Mouse (Mus musculus) yolk sac, embryonic 10.5 days (tissue): ENCODE measurements around the gene Ddx27.

Source experiments
- DNase-seq: peaks from one replicate; pipeline ENCODE4 v3.0.0-alpha.2; 2017; ENCODE audit warnings: low spot score

Ddx27 gene

DNA sequence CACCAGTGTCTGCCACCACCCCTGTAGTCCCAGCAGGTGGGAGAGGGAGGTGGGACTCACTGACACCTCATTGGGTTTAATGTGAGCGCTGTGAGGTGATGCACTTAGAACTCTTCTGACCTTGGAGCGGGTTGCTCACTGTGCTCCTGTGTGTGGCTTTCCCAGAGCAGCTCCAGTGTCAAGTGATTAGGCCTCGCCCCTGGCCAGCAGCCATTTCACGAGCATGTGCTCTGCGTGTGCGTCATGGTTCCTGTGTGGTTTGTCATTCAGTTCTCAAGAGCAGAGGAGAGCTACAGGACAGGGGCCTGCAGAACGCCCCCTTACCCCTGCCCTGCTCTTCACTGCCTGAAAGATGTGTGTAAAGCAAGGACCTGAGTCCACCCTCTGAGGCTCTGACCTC, 13.6 kb downstream of the Ddx27 start:
- no peak for DNase-seq

GRCm38 (mm10) chr2:167030507-167030906, 15.5 kb downstream of the Ddx27 start:
- DNase-seq, result no peak

GRCm38 (mm10) chr2:167037710-167038109, 22.7 kb downstream of the Ddx27 start:
- no peak for DNase-seq

- no peak for DNase-seq
Observed at GRCm38 (mm10) chr2:167038297-167038696, 23.3 kb downstream of the Ddx27 start.

GRCm38 (mm10) chr2:167038716-167039115, 23.7 kb downstream of the Ddx27 start:
- DNase-seq, result no peak

GRCm38 (mm10) chr2:167039386-167039785, 24.4 kb downstream of the Ddx27 start:
- DNase-seq, result no peak

DNA sequence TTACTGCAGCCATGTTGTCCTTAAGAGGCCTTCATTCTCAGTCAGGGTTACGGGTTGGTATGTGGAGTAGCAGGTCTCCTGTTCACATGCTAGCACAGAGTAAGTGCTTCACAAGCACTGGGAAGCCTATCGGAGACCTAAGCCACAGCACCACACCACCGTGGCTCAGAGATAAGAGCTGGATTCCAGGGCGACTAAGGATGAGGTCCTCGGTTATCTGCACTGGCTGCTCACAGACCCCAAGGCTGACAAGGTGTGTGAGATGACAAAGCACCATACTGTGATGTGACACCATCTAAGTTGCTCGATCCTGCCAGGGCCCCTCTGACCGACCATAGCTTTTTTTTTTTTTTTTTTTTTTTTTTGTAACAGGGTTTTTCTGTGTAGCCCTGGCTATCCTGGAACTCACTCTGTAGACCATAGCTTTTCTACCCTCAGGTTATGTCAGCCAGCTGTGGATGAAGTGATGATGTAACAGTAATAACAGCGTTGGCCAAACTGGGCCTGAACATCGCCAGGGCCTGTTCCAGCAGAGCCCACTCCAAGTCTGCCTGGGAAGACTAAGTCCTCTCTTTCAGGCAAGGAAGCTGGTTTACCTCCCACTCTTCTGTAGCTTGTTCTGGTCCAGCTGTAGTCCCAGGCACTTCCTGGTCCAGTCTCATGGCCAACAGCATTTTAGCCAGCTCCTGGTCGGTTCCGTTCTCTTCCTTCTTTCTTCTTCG, 28.6 kb downstream of the Ddx27 start:
- DNase-seq, result peak; percentile 54

DNA sequence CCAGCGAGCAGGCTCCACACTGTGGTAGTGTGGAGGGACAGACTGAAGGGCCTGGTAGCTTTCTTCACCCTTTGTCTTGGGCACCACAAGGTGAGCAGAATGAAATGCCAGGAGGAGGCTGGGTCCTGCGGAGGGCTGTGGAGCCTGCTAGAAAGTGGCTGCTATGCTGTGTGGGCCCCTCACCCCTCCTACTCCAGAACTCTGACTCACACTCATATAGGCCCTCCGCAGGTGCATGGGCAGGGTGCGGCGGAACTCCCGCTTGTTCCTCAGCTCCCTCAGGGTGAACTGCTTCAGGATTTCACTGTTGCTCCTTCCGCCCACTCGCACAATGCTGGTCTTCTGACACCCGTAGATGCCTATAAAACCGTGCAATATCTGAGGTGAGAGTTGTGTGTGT, 33.2 kb downstream of the Ddx27 start:
- no peak for DNase-seq

DNA sequence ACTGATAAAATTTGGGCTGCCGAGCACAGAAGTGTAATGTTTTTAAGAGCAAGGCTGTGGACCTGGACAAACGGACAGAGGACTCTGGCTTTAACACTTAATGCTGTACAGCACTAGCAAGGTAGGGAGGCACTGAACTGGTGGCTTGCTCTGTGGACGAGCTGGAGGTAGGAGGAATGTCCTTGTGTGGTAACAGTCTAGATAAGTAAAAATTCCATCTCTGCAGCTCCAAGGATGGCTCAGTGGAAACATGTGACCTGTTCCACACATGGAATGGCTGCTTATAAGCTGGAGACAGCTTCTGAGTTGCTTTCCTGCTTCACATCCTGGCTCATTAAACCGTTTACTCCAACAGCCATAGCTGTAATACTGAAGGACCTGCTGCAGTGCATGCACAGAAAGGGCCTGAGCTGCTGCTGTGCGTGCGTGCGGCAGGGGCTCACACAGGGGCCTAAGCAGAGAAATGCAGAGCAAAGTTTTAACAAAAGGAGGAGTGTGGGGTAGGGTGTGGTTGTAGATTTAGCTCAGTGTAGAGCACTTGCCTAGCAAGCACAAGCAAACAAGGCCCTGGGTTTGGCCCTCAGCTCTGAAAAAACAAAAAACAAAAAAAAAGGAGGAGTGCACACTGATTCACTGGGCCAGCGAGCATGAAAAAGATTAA, 33.8 kb downstream of the Ddx27 start:
- DNase-seq, result no peak

DNA sequence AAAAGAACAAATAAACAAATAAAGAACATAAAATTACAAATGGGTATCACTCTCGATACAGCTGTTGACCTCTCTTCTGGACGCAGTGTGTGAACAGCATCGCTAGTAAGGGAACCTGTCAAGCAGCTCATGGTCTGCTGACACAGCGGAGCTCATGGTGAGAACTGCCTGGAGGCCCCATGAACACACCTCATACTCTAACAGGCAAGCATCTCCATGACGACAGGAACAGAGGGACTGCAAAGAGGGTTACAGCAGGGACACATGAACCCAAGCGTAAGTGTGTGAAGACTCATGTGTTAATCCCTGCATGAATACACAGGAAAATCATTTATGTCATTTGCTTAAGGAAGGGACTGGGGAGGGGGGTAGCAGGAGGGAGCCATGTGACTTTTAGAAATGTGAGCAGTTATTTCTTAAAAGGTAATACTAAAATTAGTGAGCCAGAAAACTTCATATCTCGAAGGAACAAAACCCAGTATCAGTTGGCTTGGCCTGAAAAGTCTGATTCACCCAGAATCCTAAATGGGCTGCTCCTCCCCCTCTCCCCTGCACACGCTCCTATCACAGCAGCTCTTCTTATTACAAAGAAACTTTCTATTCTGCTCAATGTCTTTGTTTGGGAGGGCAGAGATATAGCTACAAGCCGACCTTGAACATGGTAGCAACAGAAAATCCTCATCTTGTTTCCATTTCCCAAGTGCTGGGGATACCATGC, 38.3 kb downstream of the Ddx27 start:
- DNase-seq, result no peak

- no peak for DNase-seq
Observed at GRCm38 (mm10) chr2:167055386-167055785, 40.4 kb downstream of the Ddx27 start.

- no peak for DNase-seq
Observed at GRCm38 (mm10) chr2:167056210-167056941, 41.4 kb downstream of the Ddx27 start.

GRCm38 (mm10) chr2:167056942-167057323, 41.9 kb downstream of the Ddx27 start:
- DNase-seq, result no peak

DNA sequence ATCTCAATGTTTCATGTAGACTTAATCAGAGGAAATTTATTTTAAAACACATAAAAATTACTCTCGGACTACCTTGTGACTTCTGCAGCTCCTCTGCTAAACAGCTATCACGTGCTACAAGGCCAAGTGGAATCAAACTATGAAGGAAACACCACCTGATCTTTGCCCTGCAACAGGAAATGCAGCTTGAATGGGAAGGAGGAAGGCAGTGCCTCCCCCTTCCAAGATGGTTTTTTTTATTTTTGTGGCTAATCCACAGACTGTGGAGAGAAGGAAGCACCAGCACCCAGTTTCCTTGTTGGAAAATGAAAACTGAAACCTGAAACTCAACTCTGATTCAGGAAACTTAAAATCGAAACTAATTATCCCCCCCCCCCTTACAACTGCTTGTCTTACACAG, 43.2 kb downstream of the Ddx27 start:
- peak; percentile 52 for DNase-seq

DNA sequence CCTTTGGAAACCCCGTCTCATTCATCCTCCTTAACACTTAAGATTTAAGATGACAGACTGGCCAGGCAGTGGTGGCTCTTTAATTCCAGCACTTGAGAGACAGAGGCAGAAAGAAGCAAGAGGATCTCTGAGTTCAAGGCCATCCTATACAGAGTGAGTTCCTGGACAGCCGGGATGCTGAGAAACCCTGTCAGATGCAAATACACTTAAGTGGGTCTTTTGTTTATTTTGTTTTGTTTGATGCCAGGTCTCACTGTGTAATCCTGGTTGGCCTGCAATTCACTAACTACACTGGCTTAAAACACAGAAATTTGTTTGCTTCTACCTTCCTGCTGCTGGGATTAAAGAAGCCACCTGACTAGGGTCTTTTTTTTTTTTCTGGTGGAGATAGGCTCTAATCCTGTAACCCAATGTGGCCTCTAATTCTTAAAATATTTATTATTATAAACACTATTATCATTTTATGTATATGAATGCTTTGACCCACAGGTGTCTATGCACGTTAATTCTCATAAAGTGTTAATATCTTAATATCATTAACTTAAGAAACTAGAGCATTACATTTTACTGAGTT, 43.9 kb downstream of the Ddx27 start:
- no peak for DNase-seq

DNA sequence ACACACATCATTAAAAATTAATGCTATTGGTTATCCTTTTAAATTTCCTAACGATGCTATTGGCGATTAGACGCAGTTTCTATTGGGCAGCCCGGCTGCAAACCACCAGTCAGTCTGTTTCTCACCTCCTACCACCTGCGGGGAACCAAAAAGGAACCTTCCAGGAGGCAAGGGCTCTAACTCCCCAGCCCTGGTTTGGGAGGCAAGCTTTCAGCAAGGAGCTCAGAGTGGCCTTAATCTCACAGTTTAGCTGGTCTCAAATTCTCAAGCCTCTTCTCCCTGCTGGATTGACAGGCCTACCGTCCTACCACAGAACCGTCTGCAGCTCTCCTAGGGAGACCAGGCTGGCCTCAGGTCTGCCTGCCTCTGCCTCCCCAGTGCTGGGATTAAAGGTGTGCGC, 44.5 kb downstream of the Ddx27 start:
- DNase-seq, result no peak

GRCm38 (mm10) chr2:167059960-167060359, 45.0 kb downstream of the Ddx27 start:
- peak; percentile 35 for DNase-seq

- DNase-seq, result no peak
Observed at GRCm38 (mm10) chr2:167060360-167060759, 45.4 kb downstream of the Ddx27 start.

DNA sequence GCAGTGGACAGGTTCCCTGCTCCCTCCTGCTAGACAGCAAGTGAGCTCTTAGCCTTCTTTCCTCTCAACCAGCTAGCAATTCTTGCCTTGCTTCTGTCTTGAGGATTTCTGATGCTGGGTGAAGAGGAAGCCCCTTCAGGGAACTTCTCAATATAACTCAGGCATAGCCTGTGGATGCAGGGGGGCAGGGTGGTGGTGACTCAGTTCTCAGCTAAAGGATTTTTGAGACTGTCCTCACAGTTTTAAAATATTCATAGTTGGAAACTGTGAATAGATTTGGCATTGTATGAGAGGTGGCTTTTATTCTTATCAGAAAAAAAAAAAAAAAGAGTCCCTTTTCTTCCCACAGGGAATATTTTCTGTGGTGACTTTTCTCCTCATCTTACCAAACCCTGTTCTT, 45.8 kb downstream of the Ddx27 start:
- DNase-seq, result no peak

DNA sequence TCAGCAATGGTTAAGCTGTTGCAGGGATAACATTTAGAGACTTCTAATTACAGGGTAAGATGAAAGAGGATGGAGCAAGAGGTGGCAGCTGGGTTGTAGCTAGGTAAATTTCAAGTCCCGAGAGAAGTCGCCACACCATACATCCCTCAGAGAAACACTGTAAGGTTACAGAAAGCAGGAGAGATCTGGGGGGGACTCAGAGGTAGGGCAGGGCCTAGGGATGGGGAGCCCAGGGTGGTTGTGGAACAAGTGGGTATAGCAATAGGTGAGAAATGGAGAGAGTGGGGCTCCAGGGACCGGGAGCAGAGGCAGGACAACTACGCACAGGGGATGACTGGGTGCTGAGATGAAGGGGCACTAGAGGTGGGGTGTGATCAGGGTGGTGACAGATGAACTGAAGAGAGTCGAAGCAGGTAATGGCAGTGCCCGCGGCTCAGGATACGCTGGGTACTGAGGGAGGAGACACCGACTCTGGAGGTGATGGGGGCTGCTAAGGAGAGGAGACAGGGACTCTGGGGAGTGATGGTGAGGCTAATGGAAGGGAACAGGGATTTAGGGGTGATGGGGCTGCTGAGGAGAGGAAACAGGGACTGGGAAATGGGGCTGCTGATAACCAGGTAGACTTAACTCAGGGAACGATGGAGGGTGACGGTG, 46.5 kb downstream of the Ddx27 start:
- DNase-seq, result no peak

DNA sequence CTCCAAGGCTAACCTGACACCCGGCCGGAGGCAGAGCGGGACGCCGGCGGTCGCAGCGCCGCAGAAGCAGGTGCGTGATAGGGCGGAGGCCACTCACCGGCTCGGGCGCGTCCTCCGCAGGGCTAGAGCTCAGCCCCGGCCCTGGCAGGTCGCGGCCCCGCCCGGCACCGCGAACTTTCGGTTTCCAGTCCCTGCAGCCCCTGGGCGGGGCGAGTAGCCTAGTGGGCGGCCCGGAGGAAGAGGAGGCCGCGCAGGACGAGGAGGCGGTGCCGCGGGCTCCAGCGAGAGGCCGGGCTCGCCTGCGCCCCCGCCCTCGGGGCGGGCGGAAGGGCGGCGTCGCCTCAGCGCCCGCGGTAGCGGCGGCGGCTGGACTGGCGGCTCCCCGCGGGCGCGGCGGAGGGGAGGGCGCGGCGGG, 47.5 kb downstream of the Ddx27 start:
- DNase-seq, result peak; percentile 93
